Mouse (Mus musculus) liver, embryonic 11.5 days (tissue): ENCODE measurements at regions not wholly inside any gene's neighbourhood (a gene's known extent, or its start where the extent isn't known, plus 50 kb on each side); places are given as distances from the start of the nearest gene placed in this dataset.

Source experiments
- ATAC-seq: fragments of 200-750 bp; cut with Nextera tagmentation; replicated peaks from 2 replicates; pipeline ENCODE4 v1.8.0; 2017; ENCODE audit warnings: moderate number of reproducible peaks, mild to moderate bottlenecking, moderate TSS enrichment, moderate library complexity; ENCODE audit not compliant: low FRiP score
- DNase-seq: peaks from one replicate; pipeline ENCODE4 v3.0.0-alpha.2; 2017; ENCODE audit warnings: low spot score
- H3K27ac ChIP-seq: fragments of 300-500 bp; sonication (generic); 2 replicates; pipeline ENCODE4 v1.5.1; 2014; ENCODE audit warnings: mild to moderate bottlenecking, low read depth, low read length, control low read depth
- H3K27me3 ChIP-seq: fragments of 300-500 bp; sonication (generic); replicated peaks from 2 replicates; pipeline ENCODE4 v1.6.1; 2014; ENCODE audit warnings: low read length, mixed read lengths; ENCODE audit not compliant: control insufficient read depth, insufficient read depth
- H3K36me3 ChIP-seq: fragments of 300-500 bp; sonication (generic); 2 replicates; pipeline ENCODE4 v1.6.1; 2014; ENCODE audit warnings: mild to moderate bottlenecking, low read length, moderate library complexity, mixed read lengths; ENCODE audit not compliant: control insufficient read depth, insufficient read depth
- H3K4me1 ChIP-seq: fragments of 300-500 bp; sonication (generic); replicated peaks from 2 replicates; pipeline ENCODE4 v1.6.1; 2014; ENCODE audit warnings: low read length, mixed read lengths; ENCODE audit not compliant: control insufficient read depth, insufficient read depth
- H3K4me2 ChIP-seq: fragments of 300-500 bp; sonication (generic); 2 replicates; pipeline ENCODE4 v1.6.1; 2014; ENCODE audit warnings: mild to moderate bottlenecking, control low read depth, moderate library complexity
- H3K4me3 ChIP-seq: fragments of 300-500 bp; sonication (generic); 2 replicates; pipeline ENCODE4 v1.5.1; 2014; ENCODE audit warnings: low read depth, low read length, control low read depth
- H3K9ac ChIP-seq: fragments of 300-500 bp; sonication (generic); 2 replicates; pipeline ENCODE4 v1.6.1; 2014; ENCODE audit warnings: low read depth, low read length, control low read depth
- H3K9me3 ChIP-seq: fragments of 300-500 bp; sonication (generic); 2 replicates; pipeline ENCODE4 v1.6.1; 2016; ENCODE audit warnings: low read length, inconsistent platforms, mixed read lengths; ENCODE audit not compliant: control insufficient read depth
- WGBS: fragments of 180-500 bp; shearing (Covaris S2); extraction: QIAGEN DNeasy Blood & Tissue Kit; methylation state at CpG from one replicate; pipeline ENCODE4 v1.1.7; 2014; 5-methylcytosine and 5-hydroxymethylcytosine counted together

- no peak for DNase-seq
- H3K9me3 ChIP-seq, result no peaks in the 10 kb centered on the region
- no peak for ATAC-seq
- no peak overlapping the region for H3K9ac ChIP-seq
- H3K27ac ChIP-seq, result no peak overlapping the region
- H3K4me3 ChIP-seq, result no peak overlapping the region
- H3K27me3 ChIP-seq, result no peaks in the 10 kb centered on the region
- WGBS, result 50% methylated on average over 2 of the region's 2 CpGs
- no peaks in the 10 kb centered on the region for H3K36me3 ChIP-seq
- H3K4me1 ChIP-seq, result no peaks in the 10 kb centered on the region
- H3K4me2 ChIP-seq, result no peak overlapping the region
Measured at GRCm38 (mm10) chr3:41857446-41857845, 115.0 kb downstream of the D3Ertd751e start.

DNA sequence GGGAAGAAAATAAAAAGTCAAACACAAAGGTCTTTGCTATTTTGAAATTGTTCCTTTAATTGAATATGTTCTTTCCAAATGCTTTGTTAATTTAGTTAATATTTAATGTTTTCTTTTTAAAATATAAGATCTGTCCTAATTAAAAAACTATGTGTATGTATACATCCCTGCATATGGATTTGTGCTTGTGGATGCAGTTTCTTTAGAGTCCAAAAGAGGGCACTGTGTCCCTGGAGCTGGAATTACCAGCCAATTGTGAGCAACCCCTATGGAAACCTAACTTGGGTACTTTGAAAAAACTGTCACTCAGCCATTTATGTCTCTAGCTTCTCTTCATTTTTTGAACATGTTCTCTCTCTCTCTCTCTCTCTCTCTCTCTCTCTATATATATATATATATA, 120.3 kb downstream of the D3Ertd751e start:
- Histone ChIP-seq H3K27ac (no peak overlapping the region), H3K4me3 (no peak overlapping the region), H3K4me2 (no peak overlapping the region), H3K9ac (no peak overlapping the region), H3K9me3 (no peaks in the 10 kb centered on the region), H3K4me1 (no peaks in the 10 kb centered on the region), H3K27me3 (no peaks in the 10 kb centered on the region), H3K36me3 (no peaks in the 10 kb centered on the region)
- ATAC-seq, result no peak
- DNase-seq, result no peak

- ATAC-seq, result no peak
- no peaks in the 10 kb centered on the region for H3K27me3 ChIP-seq
- 85% methylated on average over 6 of the region's 6 CpGs for WGBS
Measured at GRCm38 (mm10) chr3:41908952-41909351, 166.5 kb downstream of the D3Ertd751e start.

GRCm38 (mm10) chr3:41913190-41913589, 170.8 kb downstream of the D3Ertd751e start:
- Histone ChIP-seq H3K36me3 (no peaks in the 10 kb centered on the region), H3K4me1 (no peaks in the 10 kb centered on the region), H3K27ac (no peak overlapping the region), H3K27me3 (no peaks in the 10 kb centered on the region), H3K4me3 (no peak overlapping the region), H3K9me3 (no peaks in the 10 kb centered on the region), H3K9ac (no peak overlapping the region), H3K4me2 (no peak overlapping the region)
- DNase-seq, result no peak
- WGBS, result 76% methylated on average over 2 of the region's 2 CpGs
- ATAC-seq, result no peak

More at GRCm38 (mm10) chr3:41908952-41909351, 166.5 kb downstream of the D3Ertd751e start:
- Histone ChIP-seq H3K4me1 (no peaks in the 10 kb centered on the region), H3K36me3 (no peaks in the 10 kb centered on the region), H3K27ac (no peak overlapping the region), H3K9me3 (no peaks in the 10 kb centered on the region), H3K4me2 (no peak overlapping the region), H3K9ac (no peak overlapping the region), H3K4me3 (no peak overlapping the region)
- no peak for DNase-seq

GRCm38 (mm10) chr3:41939843-41940242, 197.4 kb downstream of the D3Ertd751e start:
- no peak overlapping the region for H3K27ac ChIP-seq
- H3K4me2 ChIP-seq, result no peak overlapping the region
- no peaks in the 10 kb centered on the region for H3K4me1 ChIP-seq
- no peak overlapping the region for H3K4me3 ChIP-seq
- WGBS, result 48% methylated on average over 4 of the region's 4 CpGs
- DNase-seq (no peak), ATAC-seq (no peak)
- no peaks in the 10 kb centered on the region for H3K36me3 ChIP-seq
- H3K27me3 ChIP-seq, result no peaks in the 10 kb centered on the region
- H3K9ac ChIP-seq, result no peak overlapping the region
- H3K9me3 ChIP-seq, result no peaks in the 10 kb centered on the region

- Histone ChIP-seq H3K9ac (no peak overlapping the region), H3K4me2 (no peak overlapping the region), H3K36me3 (no peaks in the 10 kb centered on the region), H3K4me3 (no peak overlapping the region), H3K4me1 (no peaks in the 10 kb centered on the region), H3K9me3 (no peaks in the 10 kb centered on the region), H3K27ac (no peak overlapping the region), H3K27me3 (no peaks in the 10 kb centered on the region)
- ATAC-seq (no peak), DNase-seq (no peak)
- 47% methylated on average over 6 of the region's 6 CpGs for WGBS
Measured at GRCm38 (mm10) chr3:41942964-41943363, 200.6 kb downstream of the D3Ertd751e start.

- no peak for ATAC-seq
- Histone ChIP-seq H3K4me2 (no peak overlapping the region), H3K4me3 (no peak overlapping the region), H3K36me3 (no peaks in the 10 kb centered on the region), H3K4me1 (no peaks in the 10 kb centered on the region), H3K9me3 (no peaks in the 10 kb centered on the region), H3K27me3 (no peaks in the 10 kb centered on the region), H3K9ac (no peak overlapping the region), H3K27ac (no peak overlapping the region)
- no peak for DNase-seq
- 81% methylated on average over 2 of the region's 2 CpGs for WGBS
Measured at GRCm38 (mm10) chr3:41949404-41949803, 207.0 kb downstream of the D3Ertd751e start.

- Histone ChIP-seq H3K27me3 (no peaks in the 10 kb centered on the region), H3K36me3 (no peaks in the 10 kb centered on the region), H3K4me2 (no peak overlapping the region), H3K27ac (no peak overlapping the region), H3K9me3 (no peaks in the 10 kb centered on the region), H3K9ac (no peak overlapping the region), H3K4me3 (no peak overlapping the region), H3K4me1 (no peaks in the 10 kb centered on the region)
- DNase-seq (no peak), ATAC-seq (no peak)
- 51% methylated on average over 3 of the region's 3 CpGs for WGBS
Measured at GRCm38 (mm10) chr3:41957385-41957784, 215.0 kb downstream of the D3Ertd751e start.

- no peak overlapping the region for H3K27ac ChIP-seq
- no peaks in the 10 kb centered on the region for H3K4me1 ChIP-seq
- H3K9ac ChIP-seq, result no peak overlapping the region
- no peaks in the 10 kb centered on the region for H3K36me3 ChIP-seq
- H3K4me2 ChIP-seq, result no peak overlapping the region
- DNase-seq (no peak), ATAC-seq (no peak)
- no peak overlapping the region for H3K4me3 ChIP-seq
- WGBS, result 73% methylated on average over 2 of the region's 2 CpGs
- H3K9me3 ChIP-seq, result no peaks in the 10 kb centered on the region
- H3K27me3 ChIP-seq, result no peaks in the 10 kb centered on the region
Measured at GRCm38 (mm10) chr3:41960209-41960608, 217.8 kb downstream of the D3Ertd751e start.
